Mouse (Mus musculus) heart, postnatal 0 days (tissue): ENCODE measurements at regions not wholly inside any gene's neighbourhood (a gene's known extent, or its start where the extent isn't known, plus 50 kb on each side); places are given as distances from the start of the nearest gene placed in this dataset.

ENCODE experiments used
- CTCF ChIP-seq: IDR thresholded peaks from 2 replicates; pipeline ENCODE4 v1.5.1; 2016; ENCODE audit warnings: antibody characterized with exemption, control low read depth, low read depth
- EP300 ChIP-seq: IDR thresholded peaks from 2 replicates; pipeline ENCODE4 v1.6.1; 2016; ENCODE audit warnings: antibody characterized with exemption, low read depth

DNA sequence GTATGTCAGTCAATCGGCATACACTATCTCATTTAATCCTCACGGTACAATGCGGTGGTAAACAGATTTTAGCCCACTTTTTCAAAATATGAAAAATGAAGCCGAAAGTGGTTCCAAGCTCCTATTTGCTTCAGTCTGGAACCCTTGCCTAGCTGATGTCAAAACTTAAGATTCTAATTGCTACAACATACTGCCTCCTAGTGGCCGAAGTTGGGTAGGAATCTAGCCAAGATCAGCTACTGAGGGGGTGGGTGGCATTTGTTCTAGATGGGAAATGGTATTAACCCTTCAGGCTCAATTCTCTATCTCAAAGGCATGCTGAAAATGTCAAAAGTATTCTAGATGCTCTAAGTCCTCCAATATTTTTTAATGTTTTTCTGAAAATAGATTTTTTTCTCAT, 360.3 kb upstream of the Fign start:
- TF ChIP-seq EP300 (no peak), CTCF (peak; percentile 62)
